In genomic region chr7:71193131-71193530, GRCm38 (mm10) we compare ENCODE assay signal across 9 mouse cellular contexts.
DNase-seq lines count a peak whose midpoint lies in the region; ATAC-seq and TF ChIP-seq lines count a peak whose summit lies in the region.
"Had no signal": no experiment of that assay in that cellular context is flagged by ENCODE, and none has a peak within 500 bp of the region (broad histone marks: within the 10 kb centered on the region; RNA-seq: fewer than 3 reads in every experiment).

No protein-coding gene starts in this region.

- no peak overlapping the region for H3K27ac ChIP-seq in hindbrain, embryonic 15.5 days (replicated peaks)
- 0 out of 2 replicates have a peak overlapping the region, but pooled peaks have one; percentile 26 for H3K27ac ChIP-seq in liver, postnatal 0 days (ENCODE audit: low read depth)
- H3K27ac ChIP-seq: neural tube, embryonic 12.5 days had no signal

- peak overlapping the region; percentile 33; the same call in 1 of the 2 replicates for H3K4me2 ChIP-seq in hindbrain, embryonic 15.5 days
- peak overlapping the region; percentile 28; the same call in 1 of the 2 replicates for H3K4me2 ChIP-seq in liver, postnatal 0 days (ENCODE audit: low read depth, low read length)
- H3K4me2 ChIP-seq: neural tube, embryonic 12.5 days had no signal

- H3K9ac ChIP-seq in hindbrain, embryonic 15.5 days, result no peak overlapping the region
- H3K9ac ChIP-seq in liver, postnatal 0 days (replicated peaks), result no peak overlapping the region
- H3K9ac ChIP-seq: neural tube, embryonic 12.5 days had no signal

- TF ChIP-seq EP300 in liver, postnatal 0 days (IDR thresholded peaks at IDR 0.05; ENCODE audit: low read depth), result no peak

- no peak for TF ChIP-seq CTCF in liver, postnatal 0 days (IDR thresholded peaks at IDR 0.05; ENCODE audit: low read depth)

- no peaks in the 10 kb centered on the region for H3K36me3 ChIP-seq in hindbrain, embryonic 15.5 days
- no peaks in the 10 kb centered on the region for H3K36me3 ChIP-seq in liver, postnatal 0 days (replicated peaks; ENCODE audit: insufficient read depth, low read length)
- H3K36me3 ChIP-seq: neural tube, embryonic 12.5 days had no signal

- H3K27me3 ChIP-seq in hindbrain, embryonic 15.5 days, result no peaks in the 10 kb centered on the region
- H3K27me3 ChIP-seq in liver, postnatal 0 days (ENCODE audit: insufficient read depth, low read length), result no peaks in the 10 kb centered on the region
- H3K27me3 ChIP-seq: neural tube, embryonic 12.5 days had no signal

- ATAC-seq in hindbrain, embryonic 15.5 days (ENCODE audit: low FRiP score, low read depth), result peak; percentile 65; the same call in 1 of the 2 replicates
- ATAC-seq in liver, postnatal 0 days, result peak; percentile 59
- no peak for ATAC-seq in megakaryocyte-erythroid progenitor cell, adult 5-6 weeks (replicated peaks; ENCODE audit: low FRiP score, low TSS enrichment, poor library complexity, severe bottlenecking)

- DNase-seq in cerebellum, postnatal 4 days (ENCODE audit: low spot score in 2 of 2), result peak; percentile 22 to 53
- no peak for DNase-seq in cerebellum, adult 11 months
- DNase-seq in adipocyte (ENCODE audit: low spot score), result peak; percentile 41
- DNase-seq in liver, postnatal 0 days, result peak; percentile 29
- DNase-seq in yolk sac, embryonic 10.5 days (ENCODE audit: low spot score), result peak; percentile 11
- DNase-seq in gastrocnemius, postnatal 25 days, result no peak

- H3K9me3 ChIP-seq in hindbrain, embryonic 15.5 days, result no peaks in the 10 kb centered on the region
- no peaks in the 10 kb centered on the region for H3K9me3 ChIP-seq in liver, postnatal 0 days (ENCODE audit: low read length)
- H3K9me3 ChIP-seq: neural tube, embryonic 12.5 days had no signal

- peaks cover 4% of the 10 kb centered on the region; the same call in 1 of the 2 replicates for H3K4me1 ChIP-seq in hindbrain, embryonic 15.5 days (replicated peaks)
- H3K4me1 ChIP-seq in liver, postnatal 0 days (ENCODE audit: insufficient read depth), result 0 out of 2 replicates have a peak, but pooled peaks cover 2% of the 10 kb centered on the region
- H3K4me1 ChIP-seq: neural tube, embryonic 12.5 days had no signal

- WGBS in hindbrain, embryonic 15.5 days, result 5% methylated on average over 7 of the region's 7 CpGs
- 25% methylated on average over 7 of the region's 7 CpGs for WGBS in liver, postnatal 0 days (ENCODE audit: insufficient replicate concordance)

- H3K4me3 ChIP-seq in hindbrain, embryonic 15.5 days, result no peak overlapping the region
- no peak overlapping the region for H3K4me3 ChIP-seq in liver, postnatal 0 days (ENCODE audit: low read depth, low read length)
- H3K4me3 ChIP-seq: neural tube, embryonic 12.5 days had no signal

Comparison
In these comparisons a context has a peak if more than half of its experiments do, and no peak if none do; other contexts are left out.
1. DNase-seq: peak in cerebellum, postnatal 4 days (2 of 2), adipocyte (single experiment), liver, postnatal 0 days (single experiment) and yolk sac, embryonic 10.5 days (single experiment); none in cerebellum, adult 11 months (single experiment) and gastrocnemius, postnatal 25 days (single experiment).